Mouse (Mus musculus) neural tube, embryonic 10.5 days (tissue): ENCODE results near the gene Arrdc5.

Experiments
- DNase-seq: peaks from one replicate; pipeline ENCODE4 v3.0.0-alpha.2; 2017; ENCODE audit warnings: low spot score; ENCODE audit errors: extremely low spot score

The Arrdc5 gene

GRCm38 (mm10) chr17:56300186-56300585 lies at the start of gene Arrdc5:
Arrdc5 (minus strand) TSS chr17:56300286.
- DNase-seq = no peak

DNA sequence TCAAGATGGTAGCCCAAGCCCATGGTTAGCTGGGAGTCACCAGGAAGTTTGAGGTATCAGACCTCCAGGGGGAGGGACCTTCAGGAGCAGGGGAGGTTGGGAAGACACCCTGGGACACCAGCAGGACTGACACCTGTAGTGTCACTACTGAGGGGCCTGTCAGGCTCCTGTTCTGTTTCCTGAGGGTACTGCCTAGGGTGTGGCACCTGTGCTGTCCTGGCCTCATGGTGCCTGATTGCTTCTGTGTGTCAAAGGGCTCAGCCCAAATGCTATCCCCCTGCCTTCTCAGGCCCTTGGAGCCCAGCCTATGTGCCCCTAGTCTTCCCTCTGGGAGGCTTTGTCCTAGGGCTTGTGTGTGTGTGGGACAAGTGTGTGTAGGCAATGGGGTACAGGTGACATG lies 48.5 kb upstream of the Arrdc5 start:
- no peak for DNase-seq

GRCm38 (mm10) chr17:56348128-56348527 lies 48.0 kb upstream of the Arrdc5 start:
- no peak for DNase-seq

DNA sequence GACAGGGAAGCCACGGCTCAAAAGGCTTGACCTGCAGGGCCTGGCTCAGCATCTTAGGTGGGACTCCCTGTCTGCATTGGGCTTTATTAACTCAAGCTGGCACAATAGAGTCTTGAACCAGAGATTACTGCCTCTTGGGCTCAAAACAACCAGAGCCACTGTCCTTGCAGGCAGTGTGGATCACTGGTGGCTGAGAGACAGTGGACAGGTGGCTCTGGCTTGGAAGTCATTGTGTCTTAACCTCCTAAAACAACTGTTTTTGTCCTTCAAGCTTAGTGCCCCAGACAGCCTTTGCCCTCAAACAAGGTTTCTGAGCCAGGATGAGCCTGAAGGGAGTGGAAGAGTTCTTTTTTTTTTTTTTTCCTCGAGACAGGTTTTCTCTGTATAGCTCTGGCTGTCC lies 45.3 kb upstream of the Arrdc5 start:
- no peak for DNase-seq

GRCm38 (mm10) chr17:56343466-56343865 lies 43.4 kb upstream of the Arrdc5 start:
- DNase-seq = no peak

DNA sequence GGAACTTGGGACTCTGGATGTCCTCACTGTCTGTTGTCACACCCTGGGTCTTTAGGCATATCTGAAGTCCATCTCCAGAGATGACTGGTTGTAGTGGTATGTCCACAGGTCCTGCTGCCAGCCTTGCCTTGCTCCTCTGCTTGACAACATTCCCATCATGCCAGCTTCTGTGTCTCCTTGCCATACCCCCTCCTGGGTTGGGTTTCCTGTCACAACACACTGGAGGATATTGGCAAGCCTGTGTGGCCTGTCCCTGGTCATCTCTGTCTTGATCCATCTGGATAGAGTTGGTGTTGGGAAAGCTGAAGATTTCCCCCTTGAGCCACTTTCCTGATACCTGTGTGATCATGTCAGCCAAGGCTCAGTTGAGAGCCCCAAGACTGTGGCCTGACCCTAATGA lies 40.6 kb upstream of the Arrdc5 start:
- no peak for DNase-seq

- no peak for DNase-seq
Observed at GRCm38 (mm10) chr17:56338909-56339308, 38.8 kb upstream of the Arrdc5 start.

DNA sequence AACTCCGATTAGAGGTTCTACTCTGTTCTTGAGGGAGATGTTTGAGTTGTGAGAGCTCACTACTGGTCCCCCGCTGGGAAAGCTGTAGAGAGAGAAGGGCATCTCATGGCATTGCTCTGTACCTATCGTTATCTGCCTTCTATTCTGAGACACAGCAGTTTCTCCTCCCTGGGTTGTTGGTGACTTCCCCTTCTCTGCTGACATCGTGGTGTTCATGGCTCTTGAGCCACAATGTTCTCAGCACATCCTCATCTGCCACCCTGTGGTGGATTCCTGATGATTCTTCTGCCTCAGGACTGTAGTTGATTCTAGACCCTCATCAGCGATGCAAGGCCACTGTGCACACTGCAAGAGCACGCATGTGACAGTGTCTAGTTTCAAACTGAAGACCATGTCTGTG lies 37.7 kb upstream of the Arrdc5 start:
- DNase-seq = no peak

DNA sequence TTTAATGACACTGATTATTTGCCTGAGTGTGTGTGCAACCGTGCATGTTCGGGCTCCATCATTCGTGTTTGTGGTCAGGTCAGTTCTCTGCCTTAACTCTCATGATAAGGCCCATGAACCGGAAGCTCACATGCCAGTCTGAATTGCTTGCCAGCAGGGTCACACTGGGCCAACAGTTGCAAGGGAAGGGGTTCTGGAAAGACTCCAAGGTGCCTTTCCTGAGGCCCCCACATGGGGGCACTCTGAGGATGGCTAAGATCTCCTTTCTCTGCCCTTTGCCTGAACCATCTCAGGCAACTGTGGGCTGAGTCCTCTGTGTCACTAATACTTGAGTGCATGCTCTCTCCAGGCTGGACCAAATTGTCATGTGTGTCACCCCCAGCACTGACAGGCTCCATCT lies 37.1 kb upstream of the Arrdc5 start:
- peak; percentile 35 for DNase-seq

DNA sequence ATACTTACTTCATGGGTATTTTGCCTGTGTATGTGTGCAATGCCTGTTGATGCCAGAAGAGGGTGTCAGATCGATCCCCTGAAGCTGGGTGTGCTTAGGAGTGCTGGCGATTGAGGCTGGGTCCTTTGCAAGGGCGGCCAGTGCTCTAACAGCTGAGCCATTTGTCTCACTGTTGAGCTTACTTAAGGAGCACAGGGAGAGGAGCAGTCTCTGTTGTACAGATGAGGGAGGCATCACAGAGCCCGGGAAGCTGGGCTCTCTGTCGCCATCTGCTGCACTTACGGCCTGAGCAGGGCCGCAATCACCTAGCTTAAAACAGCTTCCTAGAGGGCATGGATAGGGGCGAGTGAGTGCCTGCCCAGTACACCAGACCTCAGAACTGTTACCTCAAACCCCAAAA lies 32.9 kb upstream of the Arrdc5 start:
- no peak for DNase-seq

- no peak for DNase-seq
Observed at GRCm38 (mm10) chr17:56331256-56331655, 31.2 kb upstream of the Arrdc5 start.

DNA sequence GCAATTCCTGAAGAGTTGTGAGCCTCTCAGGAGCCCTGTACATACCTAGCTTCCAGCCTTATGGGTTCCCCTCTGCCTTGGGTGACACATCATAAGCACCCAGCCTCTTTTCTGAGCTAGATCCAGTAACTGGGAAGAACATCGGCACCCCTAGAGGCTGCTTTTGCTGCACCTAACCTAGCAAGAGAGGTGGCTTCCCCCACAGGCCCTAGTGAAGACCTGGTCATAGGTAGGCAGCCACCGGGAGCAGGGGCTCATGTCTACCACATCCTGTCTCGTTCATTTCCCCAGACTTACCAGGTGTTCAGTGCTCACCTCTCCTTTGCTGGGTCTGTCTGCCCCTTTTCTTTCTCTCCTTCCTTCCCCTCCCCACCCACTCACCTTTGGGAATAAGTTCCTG lies 30.3 kb upstream of the Arrdc5 start:
- no peak for DNase-seq

- DNase-seq = no peak
Observed at GRCm38 (mm10) chr17:56329267-56329666, 29.2 kb upstream of the Arrdc5 start.

GRCm38 (mm10) chr17:56326153-56327147 lies 26.4 kb upstream of the Arrdc5 start:
- peak; percentile 39 for DNase-seq

DNA sequence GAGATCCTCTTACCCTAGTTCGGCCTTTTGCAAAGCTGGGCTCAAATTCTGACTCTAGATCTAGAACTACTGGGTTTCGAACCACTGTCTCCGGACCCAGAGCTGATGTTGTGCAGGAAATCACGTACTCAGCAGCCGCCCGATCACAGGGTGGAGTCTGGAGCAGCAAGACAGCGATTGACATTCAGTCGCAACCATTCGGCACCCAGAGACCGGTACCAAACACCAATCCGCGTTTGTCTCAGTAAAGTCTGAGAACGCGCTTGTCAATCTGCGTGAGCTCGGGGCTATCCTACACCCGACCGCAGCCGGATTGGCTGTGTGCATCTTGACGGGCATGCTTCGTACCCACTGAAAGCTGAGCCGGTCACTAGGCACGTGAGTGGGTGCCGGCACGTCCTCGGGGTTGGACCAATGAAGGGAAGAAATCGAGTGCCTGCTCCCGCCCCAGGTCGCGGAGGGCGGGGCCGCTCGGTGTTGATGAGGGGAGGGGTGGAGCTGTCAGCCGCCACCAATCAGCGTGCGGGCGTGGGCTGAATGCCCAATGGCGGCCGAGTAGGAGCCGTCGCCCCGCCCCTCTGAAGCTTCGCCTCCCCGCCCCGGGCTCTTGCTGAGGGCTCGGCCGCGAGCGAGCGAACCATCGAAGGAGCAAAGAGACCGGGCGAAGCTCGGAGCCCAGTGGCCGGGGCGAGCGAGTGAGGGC lies 25.5 kb upstream of the Arrdc5 start, which contains the start of gene Kdm4b:
TSS of gene Kdm4b (plus strand) at position 613 of the 703 bp plus-strand sequence.
- peak; percentile 99 for DNase-seq

- no peak for DNase-seq
Observed at GRCm38 (mm10) chr17:56324419-56324818, 24.3 kb upstream of the Arrdc5 start.

GRCm38 (mm10) chr17:56309191-56309945 lies 9.3 kb upstream of the Arrdc5 start:
- no peak for DNase-seq

DNA sequence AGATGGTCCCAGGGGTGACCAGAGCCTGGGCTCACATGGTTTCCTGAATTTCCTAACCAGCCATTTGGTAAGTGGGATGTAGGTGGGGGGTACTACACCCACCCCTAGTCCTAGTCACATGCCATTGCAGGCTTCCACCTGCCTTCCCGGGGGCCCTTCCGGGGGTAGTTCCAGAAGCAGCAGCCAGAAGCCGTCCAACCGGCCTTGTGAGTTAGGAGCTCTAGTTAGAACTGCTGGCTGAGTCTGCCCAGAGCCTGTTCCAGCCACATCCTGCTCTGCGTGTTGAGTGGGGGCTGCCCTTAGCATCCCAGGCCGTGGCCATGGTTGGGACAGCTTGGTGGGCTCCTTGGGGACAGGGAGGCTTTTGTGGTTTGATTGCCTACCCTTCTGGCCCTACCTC lies 8.0 kb upstream of the Arrdc5 start:
- no peak for DNase-seq

DNA sequence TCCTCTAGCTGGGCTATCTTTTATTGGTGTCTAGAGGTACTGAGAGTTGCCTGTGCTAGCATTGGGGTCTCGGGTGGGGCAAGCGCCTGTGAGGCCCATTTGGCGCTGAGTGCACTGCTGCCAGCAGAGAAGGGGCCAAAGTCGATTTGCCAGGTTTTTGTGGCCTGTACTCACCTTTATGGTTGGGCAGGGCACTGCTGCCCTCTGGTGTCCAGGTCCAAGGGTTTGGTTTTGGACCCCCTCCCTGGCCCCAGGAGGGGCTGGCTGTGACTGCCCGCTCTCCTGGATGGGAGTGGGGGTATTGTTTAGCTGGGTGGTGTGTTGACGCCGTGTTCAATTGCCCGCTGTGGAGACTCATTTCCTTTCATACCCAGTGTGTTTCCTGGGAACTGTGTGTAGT lies 5.7 kb upstream of the Arrdc5 start:
- no peak for DNase-seq

DNA sequence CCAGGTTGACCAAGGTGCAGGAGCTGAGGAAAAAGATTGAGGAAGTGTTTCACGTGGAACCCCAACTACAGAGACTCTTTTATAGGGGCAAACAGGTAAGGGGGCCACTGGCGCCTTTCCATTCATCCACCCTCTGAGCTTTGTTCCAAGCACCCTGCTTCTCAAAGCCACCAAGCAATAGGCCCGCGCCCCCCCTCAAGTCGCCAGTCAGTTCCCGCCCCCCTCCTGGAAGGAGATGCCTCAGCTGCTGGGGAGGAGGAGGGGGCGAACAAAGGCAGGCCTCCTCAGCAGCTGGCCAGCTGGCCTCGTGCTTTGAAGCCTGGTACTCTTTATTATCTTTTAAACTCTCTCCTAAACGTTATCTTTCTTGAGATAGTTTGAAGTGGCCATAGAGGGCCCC lies 5.1 kb upstream of the Arrdc5 start:
- no peak for DNase-seq

GRCm38 (mm10) chr17:56304718-56305117 lies 4.6 kb upstream of the Arrdc5 start:
- DNase-seq = no peak
